Mouse (Mus musculus) kidney, postnatal 0 days (tissue): ENCODE measurements at regions not wholly inside any gene's neighbourhood (a gene's known extent, or its start where the extent isn't known, plus 50 kb on each side); places are given as distances from the start of the nearest gene placed in this dataset.

Experiments used
- ATAC-seq: fragments of 200-750 bp; cut with Nextera tagmentation; replicated peaks from 2 replicates; pipeline ENCODE4 v1.8.0; 2017; ENCODE audit warnings: low read depth, moderate number of reproducible peaks, moderate TSS enrichment, moderate library complexity; ENCODE audit not compliant: low FRiP score
- DNase-seq: peaks from one replicate; pipeline ENCODE4 v3.0.0-alpha.2; 2016; ENCODE audit warnings: low spot score
- H3K27ac ChIP-seq: fragments of 300-500 bp; sonication (generic); 2 replicates; pipeline ENCODE4 v1.5.1; 2014; ENCODE audit warnings: mild to moderate bottlenecking
- H3K27me3 ChIP-seq: fragments of 300-500 bp; sonication (generic); 2 replicates; pipeline ENCODE4 v1.6.1; 2014; ENCODE audit warnings: low read length, mixed read lengths; ENCODE audit not compliant: insufficient read depth
- H3K36me3 ChIP-seq: fragments of 300-500 bp; sonication (generic); 2 replicates; pipeline ENCODE4 v1.6.1; 2014; ENCODE audit warnings: low read length, mixed read lengths; ENCODE audit not compliant: insufficient read depth
- H3K4me1 ChIP-seq: fragments of 300-500 bp; sonication (generic); replicated peaks from 2 replicates; pipeline ENCODE4 v1.6.1; 2014; ENCODE audit warnings: antibody characterized with exemption, low read length, mixed read lengths; ENCODE audit not compliant: insufficient read depth
- H3K4me2 ChIP-seq: fragments of 300-500 bp; sonication (generic); 2 replicates; pipeline ENCODE4 v1.6.1; 2014; ENCODE audit warnings: mild to moderate bottlenecking, low read length, moderate library complexity, mixed read lengths
- H3K4me3 ChIP-seq: fragments of 300-500 bp; sonication (generic); replicated peaks from 2 replicates; pipeline ENCODE4 v1.5.1; 2014; ENCODE audit warnings: low read depth, low read length
- H3K9ac ChIP-seq: fragments of 300-500 bp; sonication (generic); 2 replicates; pipeline ENCODE4 v1.6.1; 2014; ENCODE audit warnings: low read depth, low read length
- H3K9me3 ChIP-seq: fragments of 300-500 bp; sonication (generic); replicated peaks from 2 replicates; pipeline ENCODE4 v1.6.1; 2016; ENCODE audit warnings: low read length, inconsistent platforms, mixed read lengths
- CTCF ChIP-seq: IDR thresholded peaks from 2 replicates; pipeline ENCODE4 v1.5.1; 2016; ENCODE audit warnings: antibody characterized with exemption, low read depth, mild to moderate bottlenecking, moderate library complexity
- WGBS: fragments of 180-500 bp; shearing (Covaris S2); extraction: QIAGEN DNeasy Blood & Tissue Kit; methylation state at CpG from one replicate; pipeline ENCODE4 v1.1.7; 2014; 5-methylcytosine and 5-hydroxymethylcytosine counted together

- 44% methylated on average over 3 of the region's 3 CpGs for WGBS
Measured at GRCm38 (mm10) chr11:7531847-7532246, 318.1 kb upstream of the Igfbp3 start.

GRCm38 (mm10) chr11:7530482-7531148 is 316.9 kb upstream of the Igfbp3 start:
- Histone ChIP-seq H3K27me3 (no peaks in the 10 kb centered on the region), H3K4me2 (no peak overlapping the region), H3K4me1 (no peaks in the 10 kb centered on the region), H3K9me3 (no peaks in the 10 kb centered on the region), H3K27ac (no peak overlapping the region), H3K9ac (no peak overlapping the region), H3K4me3 (no peak overlapping the region), H3K36me3 (no peaks in the 10 kb centered on the region)
- 60% methylated on average over 6 of the region's 6 CpGs for WGBS
- ATAC-seq, result no peak
- no peak for TF ChIP-seq CTCF
- peak; percentile 14 for DNase-seq

More at GRCm38 (mm10) chr11:7531847-7532246, 318.1 kb upstream of the Igfbp3 start:
- TF ChIP-seq CTCF, result no peak
- Histone ChIP-seq H3K9me3 (0 out of 2 replicates have a peak, but pooled peaks cover 4% of the 10 kb centered on the region), H3K4me1 (no peaks in the 10 kb centered on the region), H3K27me3 (no peaks in the 10 kb centered on the region), H3K4me2 (no peak overlapping the region), H3K9ac (no peak overlapping the region), H3K4me3 (no peak overlapping the region), H3K36me3 (no peaks in the 10 kb centered on the region), H3K27ac (no peak overlapping the region)
- ATAC-seq, result no peak
- no peak for DNase-seq

- Histone ChIP-seq H3K4me3 (no peak overlapping the region), H3K9ac (no peak overlapping the region), H3K4me2 (no peak overlapping the region), H3K4me1 (no peaks in the 10 kb centered on the region), H3K27me3 (no peaks in the 10 kb centered on the region), H3K36me3 (no peaks in the 10 kb centered on the region), H3K9me3 (no peaks in the 10 kb centered on the region), H3K27ac (no peak overlapping the region)
- 50% methylated on average over 2 of the region's 2 CpGs for WGBS
- TF ChIP-seq CTCF, result no peak
- DNase-seq (no peak), ATAC-seq (no peak)
Measured at GRCm38 (mm10) chr11:7519556-7519955, 305.8 kb upstream of the Igfbp3 start.

GRCm38 (mm10) chr11:7508861-7509260 is 295.1 kb upstream of the Igfbp3 start:
- 66% methylated on average over 5 of the region's 5 CpGs for WGBS
- Histone ChIP-seq H3K27ac (no peak overlapping the region), H3K9ac (no peak overlapping the region), H3K4me2 (no peak overlapping the region), H3K4me1 (no peaks in the 10 kb centered on the region), H3K36me3 (no peaks in the 10 kb centered on the region), H3K27me3 (no peaks in the 10 kb centered on the region), H3K9me3 (no peaks in the 10 kb centered on the region), H3K4me3 (no peak overlapping the region)
- no peak for TF ChIP-seq CTCF
- no peak for DNase-seq
- no peak for ATAC-seq

GRCm38 (mm10) chr11:7506421-7506945 is 292.8 kb upstream of the Igfbp3 start:
- 23% methylated on average over 7 of the region's 7 CpGs for WGBS
- H3K36me3 ChIP-seq, result no peaks in the 10 kb centered on the region
- H3K27ac ChIP-seq, result no peak overlapping the region
- no peak overlapping the region for H3K4me2 ChIP-seq
- peak; percentile 75 for DNase-seq
- no peak overlapping the region for H3K9ac ChIP-seq
- no peaks in the 10 kb centered on the region for H3K4me1 ChIP-seq
- no peaks in the 10 kb centered on the region for H3K27me3 ChIP-seq
- no peaks in the 10 kb centered on the region for H3K9me3 ChIP-seq
- no peak for ATAC-seq
- TF ChIP-seq CTCF, result no peak
- no peak overlapping the region for H3K4me3 ChIP-seq

- Histone ChIP-seq H3K27me3 (no peaks in the 10 kb centered on the region), H3K4me1 (no peaks in the 10 kb centered on the region), H3K4me3 (no peak overlapping the region), H3K4me2 (no peak overlapping the region), H3K27ac (no peak overlapping the region), H3K9ac (no peak overlapping the region), H3K9me3 (no peaks in the 10 kb centered on the region), H3K36me3 (no peaks in the 10 kb centered on the region)
- no peak for TF ChIP-seq CTCF
- WGBS, result 78% methylated on average over 10 of the region's 10 CpGs
- DNase-seq (peak; percentile 24), ATAC-seq (no peak; the same call in 1 of the 2 replicates)
Measured at GRCm38 (mm10) chr11:7504651-7505321, 291.1 kb upstream of the Igfbp3 start.
